Mouse (Mus musculus) lung, postnatal 0 days (tissue): ENCODE data around the gene Herpud1. TPM values are rescaled to one million over a fixed set of nuclear protein-coding genes. Genes with fewer than 3 reads are reported as not detected.

ENCODE experiments used
- ATAC-seq: fragments of 200-750 bp; cut with Nextera tagmentation; 2 replicates; pipeline ENCODE4 v1.8.0; 2017; ENCODE audit warnings: moderate library complexity
- DNase-seq: peaks from one replicate; pipeline ENCODE4 v3.0.0-alpha.2; 2016; ENCODE audit warnings: low spot score
- H3K27ac ChIP-seq: fragments of 300-500 bp; sonication (generic); 2 replicates; pipeline ENCODE4 v1.5.1; 2014; ENCODE audit warnings: antibody characterized with exemption, mild to moderate bottlenecking, low read length, mixed read lengths
- H3K27me3 ChIP-seq: fragments of 300-500 bp; sonication (generic); replicated peaks from 2 replicates; pipeline ENCODE4 v1.6.1; 2014; ENCODE audit warnings: low read length, mixed read lengths; ENCODE audit not compliant: insufficient read depth
- H3K36me3 ChIP-seq: fragments of 300-500 bp; sonication (generic); 2 replicates; pipeline ENCODE4 v1.6.1; 2014; ENCODE audit warnings: low read length, mixed read lengths; ENCODE audit not compliant: insufficient read depth
- H3K4me1 ChIP-seq: fragments of 300-500 bp; sonication (generic); 2 replicates; pipeline ENCODE4 v1.6.1; 2014; ENCODE audit warnings: antibody characterized with exemption, low read depth, low read length, mixed read lengths; ENCODE audit not compliant: insufficient read depth
- H3K4me2 ChIP-seq: fragments of 300-500 bp; sonication (generic); replicated peaks from 2 replicates; pipeline ENCODE4 v1.6.1; 2014; ENCODE audit warnings: low read depth, mild to moderate bottlenecking, low read length, moderate library complexity, mixed read lengths
- H3K4me3 ChIP-seq: fragments of 300-500 bp; sonication (generic); 2 replicates; pipeline ENCODE4 v1.5.1; 2014; ENCODE audit warnings: low read depth, low read length
- H3K9ac ChIP-seq: fragments of 300-500 bp; sonication (generic); replicated peaks from 2 replicates; pipeline ENCODE4 v1.6.1; 2014; ENCODE audit warnings: low read depth, mild to moderate bottlenecking
- H3K9me3 ChIP-seq: fragments of 300-500 bp; sonication (generic); 2 replicates; pipeline ENCODE4 v1.6.1; 2016; ENCODE audit warnings: low read length, mixed read lengths
- CTCF ChIP-seq: IDR thresholded peaks from 2 replicates; pipeline ENCODE4 v1.5.1; 2016; ENCODE audit warnings: antibody characterized with exemption, mild to moderate bottlenecking
- EP300 ChIP-seq: IDR thresholded peaks from 2 replicates; pipeline ENCODE4 v1.6.1; 2016; ENCODE audit warnings: antibody characterized with exemption, mild to moderate bottlenecking, control low read depth
- WGBS: fragments of 180-500 bp; shearing (Covaris S2); extraction: QIAGEN DNeasy Blood & Tissue Kit; methylation state at CpG from one replicate; pipeline ENCODE4 v1.1.7; 2014; 5-methylcytosine and 5-hydroxymethylcytosine counted together
- polyA plus RNA-seq: library from polyadenylated mRNA; unstranded; fragments of >200 nt; fragmentation: Nextera tagmentation; extraction: Ambion mirVana; gene quantifications from 2 replicates; pipeline ENCODE4 v1.2.1, GENCODE M21; 2015

Herpud1 gene
- polyA plus RNA-seq, 1 experiment from 2014 or later = 217 TPM

DNA sequence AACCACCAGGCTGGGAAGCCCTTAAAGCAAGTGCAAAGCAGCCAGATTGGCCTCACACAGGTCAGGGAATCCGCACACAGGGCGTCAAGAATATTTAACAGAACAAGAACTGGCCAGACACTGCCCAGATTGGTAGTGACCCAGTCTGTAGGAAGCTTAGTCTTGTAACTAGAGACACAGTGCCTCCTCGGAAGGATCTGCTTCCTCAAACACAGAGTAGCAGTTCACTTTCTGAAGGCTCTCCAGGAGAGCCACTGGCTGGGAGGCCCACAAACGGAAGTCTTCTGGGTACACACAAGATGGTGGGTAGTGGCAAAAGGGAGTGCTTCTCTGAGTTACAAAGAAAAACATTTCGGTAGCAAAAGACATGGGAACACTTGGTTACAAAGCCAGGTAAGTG lies 15.4 kb upstream of the Herpud1 start:
- no peaks in the 10 kb centered on the region for H3K9me3 ChIP-seq
- H3K4me1 ChIP-seq = no peaks in the 10 kb centered on the region
- ATAC-seq (no peak), DNase-seq (no peak)
- H3K4me2 ChIP-seq = no peak overlapping the region
- H3K36me3 ChIP-seq = no peaks in the 10 kb centered on the region
- H3K27ac ChIP-seq = no peak overlapping the region
- H3K9ac ChIP-seq = no peak overlapping the region
- TF ChIP-seq EP300 = no peak
- no peak for TF ChIP-seq CTCF
- H3K27me3 ChIP-seq = no peaks in the 10 kb centered on the region
- no peak overlapping the region for H3K4me3 ChIP-seq
- WGBS = 79% methylated on average over 5 of the region's 5 CpGs

DNA sequence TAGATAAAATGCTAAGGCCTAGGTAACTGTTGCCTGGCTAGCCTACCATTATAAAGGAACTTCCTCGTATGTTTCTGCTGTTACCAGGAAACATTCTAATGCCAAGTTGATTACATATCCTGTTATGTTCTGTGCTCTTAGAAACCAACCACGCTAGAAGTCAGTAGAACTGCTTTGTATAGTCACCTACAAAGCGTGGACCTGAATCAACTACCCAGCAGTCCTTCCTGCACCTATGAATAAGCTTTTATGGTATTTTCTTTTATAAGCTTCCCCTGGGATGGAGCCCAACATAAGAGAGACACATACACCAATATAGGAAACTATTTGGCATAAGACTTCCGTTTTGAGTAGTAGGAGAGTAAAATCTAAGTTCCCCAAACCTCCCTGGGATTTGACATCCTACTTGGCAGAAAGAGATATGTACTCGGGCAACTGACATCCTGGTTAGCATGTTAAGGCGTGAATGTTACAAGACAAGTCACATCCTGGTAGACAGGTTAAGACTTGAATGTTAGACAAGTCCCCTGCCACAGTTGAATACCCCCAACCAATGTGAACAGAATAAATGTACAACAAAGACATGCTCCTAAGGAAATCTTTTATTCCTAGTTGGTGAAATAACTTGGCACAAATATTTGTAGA lies 13.2 kb upstream of the Herpud1 start:
- H3K9ac ChIP-seq = no peak overlapping the region
- H3K4me1 ChIP-seq = peaks cover 7% of the 10 kb centered on the region; the same call in 1 of the 2 replicates
- H3K36me3 ChIP-seq = no peaks in the 10 kb centered on the region
- H3K4me2 ChIP-seq = no peak overlapping the region
- DNase-seq (no peak), ATAC-seq (no peak)
- H3K27me3 ChIP-seq = no peaks in the 10 kb centered on the region
- no peak overlapping the region for H3K27ac ChIP-seq
- TF ChIP-seq CTCF (no peak), EP300 (no peak)
- 67% methylated on average over 6 of the region's 6 CpGs for WGBS
- no peaks in the 10 kb centered on the region for H3K9me3 ChIP-seq
- no peak overlapping the region for H3K4me3 ChIP-seq

DNA sequence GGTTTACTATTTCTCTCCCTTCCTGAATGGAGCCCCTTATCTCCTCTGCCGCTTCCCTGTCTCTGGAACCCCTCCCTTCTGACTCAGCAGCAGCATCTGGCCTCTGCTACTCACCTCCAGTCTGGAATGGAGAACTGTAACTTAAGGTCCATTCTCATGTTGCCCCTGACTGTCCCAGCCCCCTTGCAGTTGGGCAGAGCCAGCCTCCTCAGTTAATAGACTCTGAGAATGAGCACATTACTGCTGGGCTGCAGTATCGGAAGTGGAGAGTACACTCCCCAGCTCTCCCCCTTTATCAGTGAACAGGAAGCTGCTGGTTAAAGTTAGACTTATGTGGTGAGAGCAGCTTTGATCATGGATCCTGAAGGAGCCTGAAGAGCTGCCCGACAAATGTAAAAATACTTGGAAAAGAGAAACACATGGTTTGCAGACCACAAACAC lies 10.7 kb upstream of the Herpud1 start:
- DNase-seq = no peak
- TF ChIP-seq EP300 (no peak), CTCF (no peak)
- Histone ChIP-seq H3K4me3 (no peak overlapping the region), H3K36me3 (no peaks in the 10 kb centered on the region), H3K27ac (peak overlapping the region; percentile 54; the same call in 1 of the 2 replicates), H3K27me3 (no peaks in the 10 kb centered on the region), H3K9me3 (no peaks in the 10 kb centered on the region), H3K4me1 (peaks cover 7% of the 10 kb centered on the region; the same call in 1 of the 2 replicates), H3K9ac (no peak overlapping the region), H3K4me2 (no peak overlapping the region)
- 13% methylated on average over 3 of the region's 3 CpGs for WGBS
- ATAC-seq = no peak

DNA sequence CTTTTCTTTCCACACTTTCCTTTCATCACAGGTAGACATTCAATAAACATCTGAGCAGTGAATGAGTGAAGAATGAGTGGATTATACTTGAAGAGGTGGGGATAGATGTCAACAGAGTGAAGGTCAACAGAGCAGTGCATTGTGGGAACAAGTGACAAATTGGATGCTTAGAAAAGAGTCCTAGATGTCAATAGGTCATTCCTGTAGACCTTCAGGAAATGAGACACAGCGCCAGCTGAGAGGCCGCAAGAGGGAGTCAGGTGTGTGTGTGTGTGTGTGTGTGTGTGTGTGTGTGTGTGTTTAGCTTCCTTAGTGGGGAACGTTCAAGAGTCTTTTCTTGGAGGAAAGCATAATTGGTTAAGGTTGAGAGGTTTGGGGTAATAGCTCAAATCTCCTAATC lies 10.1 kb upstream of the Herpud1 start:
- Histone ChIP-seq H3K9ac (no peak overlapping the region), H3K27me3 (no peaks in the 10 kb centered on the region), H3K4me3 (no peak overlapping the region), H3K27ac (no peak overlapping the region), H3K9me3 (no peaks in the 10 kb centered on the region), H3K36me3 (no peaks in the 10 kb centered on the region), H3K4me1 (peaks cover 7% of the 10 kb centered on the region; the same call in 1 of the 2 replicates), H3K4me2 (no peak overlapping the region)
- DNase-seq (no peak), ATAC-seq (no peak)
- WGBS = 50% methylated on average over 3 of the region's 3 CpGs
- TF ChIP-seq EP300 = no peak
- TF ChIP-seq CTCF = no peak

DNA sequence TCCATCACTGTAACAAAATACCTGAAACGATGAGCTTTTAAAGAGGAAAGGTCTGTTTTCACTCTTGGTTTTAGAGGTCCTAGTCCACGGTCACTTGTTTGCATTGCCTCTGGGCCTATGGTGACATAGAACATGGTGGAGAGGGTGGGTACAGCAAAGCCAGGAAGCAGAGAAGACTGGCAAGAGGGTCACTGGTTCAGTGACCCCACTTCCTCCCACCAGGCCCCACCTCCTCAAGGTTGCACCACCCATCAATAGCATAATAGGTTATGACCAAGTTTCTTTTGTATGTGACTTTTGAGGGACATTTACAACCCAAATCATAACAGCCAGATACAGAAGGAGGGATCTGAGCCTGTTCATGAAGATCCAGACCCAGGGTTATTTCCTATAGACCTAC lies 9.7 kb upstream of the Herpud1 start:
- H3K9ac ChIP-seq = no peak overlapping the region
- TF ChIP-seq EP300 = no peak
- TF ChIP-seq CTCF = no peak
- ATAC-seq = no peak
- no peak overlapping the region for H3K4me2 ChIP-seq
- no peaks in the 10 kb centered on the region for H3K9me3 ChIP-seq
- no peak for DNase-seq
- H3K4me3 ChIP-seq = no peak overlapping the region
- H3K4me1 ChIP-seq = peaks cover 7% of the 10 kb centered on the region; the same call in 1 of the 2 replicates
- no peaks in the 10 kb centered on the region for H3K36me3 ChIP-seq
- WGBS = 74% methylated on average over 2 of the region's 2 CpGs
- H3K27me3 ChIP-seq = no peaks in the 10 kb centered on the region
- peak overlapping the region; percentile 88 for H3K27ac ChIP-seq

DNA sequence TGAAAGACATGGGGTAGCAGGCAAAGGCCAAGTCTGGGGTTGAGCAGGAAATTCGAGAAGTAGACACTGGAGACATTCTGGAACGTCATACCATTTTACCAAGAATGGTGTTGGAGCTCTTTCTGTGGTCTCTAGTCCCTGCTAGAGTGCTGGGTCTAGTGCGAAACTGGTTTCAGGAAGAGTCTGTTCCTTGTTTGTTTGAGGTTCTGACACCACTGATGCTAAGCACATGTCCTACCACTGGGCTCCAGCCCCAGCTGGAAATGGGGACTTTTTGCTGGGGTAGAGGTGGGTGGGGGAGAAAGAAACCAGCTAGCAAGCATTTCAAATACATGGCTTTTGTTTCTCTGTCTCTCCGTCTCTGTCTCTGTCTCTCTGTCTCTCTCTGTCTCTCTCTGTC lies 9.2 kb upstream of the Herpud1 start:
- no peak overlapping the region for H3K4me3 ChIP-seq
- H3K4me2 ChIP-seq = no peak overlapping the region
- peak overlapping the region; percentile 88 for H3K27ac ChIP-seq
- peaks cover 7% of the 10 kb centered on the region; the same call in 1 of the 2 replicates for H3K4me1 ChIP-seq
- no peak overlapping the region for H3K9ac ChIP-seq
- H3K36me3 ChIP-seq = no peaks in the 10 kb centered on the region
- TF ChIP-seq EP300 (no peak), CTCF (no peak)
- H3K27me3 ChIP-seq = no peaks in the 10 kb centered on the region
- DNase-seq (no peak), ATAC-seq (no peak)
- WGBS = 84% methylated on average over 4 of the region's 4 CpGs
- no peaks in the 10 kb centered on the region for H3K9me3 ChIP-seq
